Mouse (Mus musculus) heart, postnatal 10 days (tissue): ENCODE measurements around the gene Gspt1. TPM values are rescaled to one million over a fixed set of nuclear protein-coding genes. Genes with fewer than 3 reads are reported as not detected.

ENCODE experiments used
- DNase-seq, 2 experiments: peaks; one replicate each; pipeline ENCODE4 v3.0.0; 2021
- intact Hi-C: fragments of 180-260 bp; cut with DNase I; formaldehyde crosslinking; loops from one replicate; pipeline ENCODE4 v1.15.1; 2025
- total RNA-seq, 2 experiments: library from RNA; stranded (reverse); gene quantifications; 2 replicates each; pipeline ENCODE4 v1.2.3; 2021

Gene Gspt1
- total RNA-seq, 2 experiments from 2014 or later: 75.1 to 83.5 TPM

- intact Hi-C loops: loop anchor here (1.0 to 10.0 kb wide), 3 partner anchors 27 to 211 kb away; partner anchors contain the start of genes Snx29 and Zc3h7a
- no peak for DNase-seq
Measured at GRCm38 (mm10) chr16:11203600-11204390, 50.3 kb downstream of the Gspt1 start.

- peak; percentile 94 for DNase-seq
- intact Hi-C loops: loop anchor here (1.0 to 10.0 kb wide), 3 partner anchors 27 to 212 kb away; partner anchors contain the start of genes Snx29 and Zc3h7a
Measured at GRCm38 (mm10) chr16:11202571-11203554, 51.3 kb downstream of the Gspt1 start, which contains the start of gene Rsl1d1. Rsl1d1 (minus strand) TSS chr16:11203331.

GRCm38 (mm10) chr16:11201740-11202394, 52.3 kb downstream of the Gspt1 start:
- intact Hi-C loops: loop anchor here (5.0 to 10.0 kb wide), 2 partner anchors 120 to 213 kb away; partner anchors contain the start of gene Snx29
- DNase-seq: no peak

- intact Hi-C loops: loop anchor here (5.0 to 10.0 kb wide), 2 partner anchors 122 to 215 kb away; partner anchors contain the start of gene Snx29
- DNase-seq: no peak
Measured at GRCm38 (mm10) chr16:11200247-11200646, 53.9 kb downstream of the Gspt1 start.

- intact Hi-C loops: no loop called here
- DNase-seq: no peak
Measured at GRCm38 (mm10) chr16:11198467-11198866, 55.7 kb downstream of the Gspt1 start.

GRCm38 (mm10) chr16:11197052-11197451, 57.1 kb downstream of the Gspt1 start:
- no peak for DNase-seq
- intact Hi-C loops: no loop called here

GRCm38 (mm10) chr16:11193231-11193630, 60.9 kb downstream of the Gspt1 start:
- intact Hi-C loops: no loop called here
- no peak for DNase-seq

- intact Hi-C loops: no loop called here
- DNase-seq: no peak
Measured at GRCm38 (mm10) chr16:11190150-11190549, 64.0 kb downstream of the Gspt1 start.

GRCm38 (mm10) chr16:11177404-11177803, 76.7 kb downstream of the Gspt1 start:
- DNase-seq: no peak
- intact Hi-C loops: loop anchor here (10.0 kb wide), 1 partner anchor 237 kb away; no protein-coding TSS in a partner anchor

GRCm38 (mm10) chr16:11176884-11177244, 77.3 kb downstream of the Gspt1 start:
- intact Hi-C loops: loop anchor here (1.0 to 10.0 kb wide), 2 partner anchors 26 to 238 kb away; partner anchors contain the start of gene Rsl1d1
- DNase-seq: no peak

GRCm38 (mm10) chr16:11176208-11176883, 77.8 kb downstream of the Gspt1 start, which contains the start of gene Zc3h7a:
Zc3h7a (minus strand) TSS chr16:11176393.
- DNase-seq: peak; percentile 94
- intact Hi-C loops: loop anchor here (1.0 to 10.0 kb wide), 2 partner anchors 27 to 238 kb away; partner anchors contain the start of gene Rsl1d1

GRCm38 (mm10) chr16:11175489-11176207, 78.5 kb downstream of the Gspt1 start:
- intact Hi-C loops: loop anchor here (1.0 to 10.0 kb wide), 4 partner anchors 28 to 239 kb away; partner anchors contain the start of genes Rsl1d1 and Txndc11
- DNase-seq: peak; percentile 72 to 73

GRCm38 (mm10) chr16:11175100-11175488, 79.0 kb downstream of the Gspt1 start:
- DNase-seq: peak in 1 of 2 experiments; percentile 11
- intact Hi-C loops: loop anchor here (2.0 to 10.0 kb wide), 3 partner anchors 40 to 240 kb away; partner anchors contain the start of gene Txndc11

- peak; percentile 58 to 78 for DNase-seq
- intact Hi-C loops: loop anchor here (2.0 to 10.0 kb wide), 4 partner anchors 40 to 297 kb away; partner anchors contain the start of gene Txndc11
Measured at GRCm38 (mm10) chr16:11174671-11175081, 79.4 kb downstream of the Gspt1 start.

- intact Hi-C loops: loop anchor here (5.0 to 10.0 kb wide), 2 partner anchors 243 to 294 kb away; no protein-coding TSS in a partner anchor
- no peak for DNase-seq
Measured at GRCm38 (mm10) chr16:11171679-11172078, 82.4 kb downstream of the Gspt1 start.
